Mouse (Mus musculus): ENCODE data around the gene Tmem184c. TPM values are rescaled to one million over a fixed set of nuclear protein-coding genes. Genes with fewer than 3 reads are reported as not detected.

Tmem184c gene
- polyA plus RNA-seq, 1 experiment = 1.4 TPM

DNA sequence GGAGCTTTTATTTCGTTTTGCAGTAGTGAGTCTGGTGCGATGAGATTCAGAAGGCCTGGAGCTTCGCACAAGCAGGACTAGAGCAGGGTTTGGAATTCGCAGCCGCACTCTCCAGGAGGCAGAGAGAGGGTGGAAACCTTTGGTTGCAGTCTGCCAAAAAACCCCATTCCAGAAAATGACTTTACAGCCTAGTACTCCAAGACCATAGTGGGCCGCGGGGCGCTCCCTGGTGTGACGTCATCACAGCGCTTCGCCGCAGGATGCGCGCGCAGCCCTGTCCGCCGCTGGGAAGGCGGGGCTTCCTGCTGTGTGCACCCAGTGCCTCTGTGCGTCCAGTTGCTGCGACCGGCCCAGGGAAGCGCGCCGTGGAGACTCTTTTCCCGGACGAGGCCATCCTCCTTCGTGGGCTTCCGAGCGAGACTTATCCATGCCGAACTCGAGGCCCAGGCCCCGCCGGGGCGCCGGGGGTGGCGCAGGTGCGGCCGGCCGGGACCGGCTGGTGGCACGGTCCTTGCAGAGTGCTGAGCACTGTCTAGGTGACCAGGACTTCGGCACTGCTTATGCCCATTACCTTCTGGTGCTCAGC, 61.3 kb downstream of the Tmem184c start, which contains the start of gene Prmt9:
Prmt9 (plus strand) TSS at position 277 of the 586 bp plus-strand sequence.
- 3% methylated on average over 42 of the region's 42 CpGs for WGBS
- peak; percentile 52 for DNase-seq (ENCODE audit: low read depth, low spot score)

Other genes starting within 250 kb of the Tmem184c start
- gene Arhgap10, start 92.7 kb downstream of the Tmem184c start, polyA plus RNA-seq (2012; rRNA removed) = 3.6 and 3.7 TPM in 2 replicates
- gene Prmt9, start 61.3 kb downstream of the Tmem184c start, polyA plus RNA-seq (2012; rRNA removed) = 4.4 and 5.6 TPM in 2 replicates
- gene Ednra, start 113.8 kb upstream of the Tmem184c start, polyA plus RNA-seq (2012; rRNA removed) = 2.9 and 4.4 TPM in 2 replicates

Measured in large intestine, adult 2 months (tissue).